Mouse (Mus musculus) ES-E14 (cell line): ENCODE results near the gene Tanc1.

ENCODE experiments used
- CHD2 ChIP-seq: IDR thresholded peaks from 2 replicates; pipeline ENCODE4 v1.6.1; 2014; ENCODE audit warnings: mild to moderate bottlenecking, low read depth, low read length, inconsistent platforms
- HCFC1 ChIP-seq: IDR thresholded peaks from 2 replicates; pipeline ENCODE4 v1.6.1; 2012; ENCODE audit warnings: low read length, inconsistent platforms, borderline replicate concordance; ENCODE audit not compliant: insufficient read depth
- MAFK ChIP-seq: IDR thresholded peaks from 2 replicates; pipeline ENCODE4 v1.6.1; 2014; ENCODE audit warnings: mild to moderate bottlenecking, low read depth, low read length, inconsistent platforms; ENCODE audit not compliant: insufficient read depth

- TF ChIP-seq MAFK, result no peak
- TF ChIP-seq HCFC1, result no peak
- no peak for TF ChIP-seq CHD2
These were observed 171.4 kb downstream of the Tanc1 start for GRCm38 (mm10) chr2:59783055-59783831.
